Mouse (Mus musculus) splenic B cell, adult 2 months (primary cell): ENCODE results near the gene AW011738.

Source experiments
- DNase-seq: peaks from one replicate; pipeline ENCODE4 v3.0.0-alpha.2; 2011; ENCODE audit warnings: low read depth, low spot score
- H3K27me3 ChIP-seq: 2 replicates; pipeline ENCODE4 v1.6.1; 2012; ENCODE audit warnings: mild to moderate bottlenecking, low read length, moderate library complexity, mixed read lengths; ENCODE audit not compliant: control insufficient read depth, poor library complexity, insufficient read depth, severe bottlenecking
- H3K36me3 ChIP-seq: 2 replicates; pipeline ENCODE4 v1.6.1; 2012; ENCODE audit warnings: mild to moderate bottlenecking, low read length, moderate library complexity, mixed read lengths; ENCODE audit not compliant: control insufficient read depth, poor library complexity, insufficient read depth, severe bottlenecking

The AW011738 gene

DNA sequence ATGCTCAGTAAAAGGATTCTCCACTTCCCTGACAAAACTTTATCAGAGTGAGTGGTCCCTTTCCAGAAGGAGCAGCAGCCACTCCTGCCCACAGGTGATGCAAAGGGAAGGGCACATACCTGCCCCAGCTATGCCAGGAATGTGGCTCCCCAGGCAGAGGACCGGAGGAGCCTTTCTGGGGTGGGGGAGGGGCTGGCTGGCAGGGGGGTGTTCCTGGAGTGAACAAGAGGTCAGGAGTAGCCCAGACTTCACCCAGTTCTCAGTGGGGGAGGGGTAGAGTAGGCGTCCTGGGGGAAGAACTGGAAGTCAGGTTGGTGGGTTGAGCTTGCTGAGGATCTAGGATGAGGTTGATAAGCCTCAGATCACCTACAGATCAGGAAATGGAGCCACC, 9.9 kb upstream of the AW011738 start:
- H3K27me3 ChIP-seq, result no peaks in the 10 kb centered on the region; the same call in none of the 2 replicates
- no peak for DNase-seq

GRCm38 (mm10) chr4:156193906-156194305, 9.2 kb upstream of the AW011738 start:
- no peak for DNase-seq
- H3K36me3 ChIP-seq, result no peaks in the 10 kb centered on the region
- H3K27me3 ChIP-seq, result no peaks in the 10 kb centered on the region; the same call in 1 of the 2 replicates

More for the DNA sequence above, 9.9 kb upstream of the AW011738 start:
- no peaks in the 10 kb centered on the region for H3K36me3 ChIP-seq

DNA sequence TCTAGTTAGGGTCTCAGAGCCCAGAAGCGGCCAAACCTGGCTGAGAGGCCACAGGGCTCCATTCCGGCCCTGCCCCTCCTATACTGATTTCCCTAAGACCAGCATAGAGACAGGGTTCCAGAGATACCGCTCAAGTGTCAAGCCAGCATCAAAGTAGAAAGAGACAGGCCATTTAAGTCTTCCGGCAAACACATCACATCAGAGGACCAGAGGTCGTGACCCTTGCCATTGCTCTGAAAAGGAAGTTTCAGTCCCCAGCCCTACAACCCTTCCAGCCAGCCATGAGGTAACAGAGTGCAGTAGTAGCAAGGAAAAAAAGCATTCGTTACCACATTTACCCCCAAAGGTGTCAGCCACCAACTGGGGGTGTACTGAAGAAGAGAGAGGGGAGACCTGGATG, 8.8 kb upstream of the AW011738 start:
- no peaks in the 10 kb centered on the region for H3K36me3 ChIP-seq
- no peaks in the 10 kb centered on the region; the same call in 1 of the 2 replicates for H3K27me3 ChIP-seq
- no peak for DNase-seq

DNA sequence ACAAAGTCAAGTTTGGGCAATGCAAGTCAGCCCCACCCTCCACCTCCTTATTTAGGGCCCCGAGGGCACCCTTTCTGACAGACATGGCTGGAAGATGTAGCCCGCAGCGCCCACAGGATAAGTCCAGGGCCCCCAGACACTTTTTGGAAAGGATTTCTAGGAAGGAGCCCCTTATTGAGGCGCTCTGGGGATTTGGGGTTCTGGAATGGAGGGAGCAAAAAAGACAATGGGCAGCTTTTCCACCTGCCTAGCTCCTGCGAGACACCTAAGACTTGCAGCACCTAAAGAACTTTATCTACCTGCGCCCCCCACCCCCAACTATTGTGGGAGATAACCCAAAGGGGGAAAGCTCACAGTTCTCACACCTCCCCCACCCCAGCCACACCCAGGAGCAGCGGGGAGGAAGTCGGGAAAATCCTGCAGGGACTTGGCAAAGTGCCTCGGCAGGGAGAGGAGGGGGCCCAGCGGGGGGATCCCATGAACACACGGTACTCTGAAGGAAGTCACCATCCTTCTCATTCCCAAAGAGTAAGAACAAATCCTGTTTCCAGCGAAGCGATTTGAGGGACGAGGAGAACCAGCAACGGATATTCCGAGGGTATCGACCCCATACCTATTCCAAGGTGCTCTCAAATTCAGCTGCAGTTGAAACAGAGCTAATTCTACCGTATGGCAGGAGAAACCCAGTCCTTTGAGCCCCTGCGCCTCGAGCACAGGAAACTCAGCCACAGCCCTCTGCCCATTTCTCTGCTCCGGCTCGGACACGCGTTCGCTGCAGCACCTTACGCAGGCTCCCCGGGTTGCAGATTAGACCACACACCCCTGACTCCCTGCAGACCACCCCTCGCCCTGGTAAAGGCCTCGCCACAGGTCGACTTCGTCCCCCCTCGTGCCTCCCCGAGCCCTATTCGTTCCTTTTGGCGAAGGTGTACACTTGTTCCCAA, 6.9 kb upstream of the AW011738 start:
- H3K36me3 ChIP-seq, result no peaks in the 10 kb centered on the region
- no peaks in the 10 kb centered on the region; the same call in 1 of the 2 replicates for H3K27me3 ChIP-seq
- DNase-seq, result peak; percentile 29

GRCm38 (mm10) chr4:156197131-156197828, 5.8 kb upstream of the AW011738 start, which contains the start of gene Agrn:
Agrn (minus strand) TSS chr4:156197488.
- no peaks in the 10 kb centered on the region for H3K36me3 ChIP-seq
- H3K27me3 ChIP-seq, result no peaks in the 10 kb centered on the region; the same call in 1 of the 2 replicates
- peak; percentile 63 for DNase-seq

GRCm38 (mm10) chr4:156197829-156198205, 5.3 kb upstream of the AW011738 start:
- DNase-seq, result peak; percentile 80
- Histone ChIP-seq H3K36me3 (no peaks in the 10 kb centered on the region), H3K27me3 (no peaks in the 10 kb centered on the region; the same call in 1 of the 2 replicates)

- Histone ChIP-seq H3K36me3 (no peaks in the 10 kb centered on the region), H3K27me3 (no peaks in the 10 kb centered on the region; the same call in 1 of the 2 replicates)
- peak; percentile 64 for DNase-seq
These were observed 2.3 kb upstream of the AW011738 start, which contains the start of gene Isg15 for GRCm38 (mm10) chr4:156200623-156201475. Isg15 (minus strand) TSS chr4:156200818.

- Histone ChIP-seq H3K27me3 (no peaks in the 10 kb centered on the region), H3K36me3 (no peaks in the 10 kb centered on the region)
- DNase-seq, result no peak
These were observed 626 bp upstream of the AW011738 start for GRCm38 (mm10) chr4:156202462-156202893.

- DNase-seq, result peak; percentile 32
These were observed 468 bp downstream of the AW011738 start for GRCm38 (mm10) chr4:156203413-156204131.

GRCm38 (mm10) chr4:156208872-156209271, 5.8 kb downstream of the AW011738 start:
- Histone ChIP-seq H3K36me3 (no peaks in the 10 kb centered on the region), H3K27me3 (no peaks in the 10 kb centered on the region)
- DNase-seq, result no peak

More at GRCm38 (mm10) chr4:156203413-156204131, 468 bp downstream of the AW011738 start:
- Histone ChIP-seq H3K36me3 (no peaks in the 10 kb centered on the region), H3K27me3 (no peaks in the 10 kb centered on the region)

GRCm38 (mm10) chr4:156209963-156210635, 7.0 kb downstream of the AW011738 start:
- DNase-seq, result no peak
- Histone ChIP-seq H3K36me3 (no peaks in the 10 kb centered on the region), H3K27me3 (no peaks in the 10 kb centered on the region)

GRCm38 (mm10) chr4:156213134-156213533, 10.0 kb downstream of the AW011738 start:
- no peak for DNase-seq
- no peaks in the 10 kb centered on the region for H3K36me3 ChIP-seq
- no peaks in the 10 kb centered on the region for H3K27me3 ChIP-seq

DNA sequence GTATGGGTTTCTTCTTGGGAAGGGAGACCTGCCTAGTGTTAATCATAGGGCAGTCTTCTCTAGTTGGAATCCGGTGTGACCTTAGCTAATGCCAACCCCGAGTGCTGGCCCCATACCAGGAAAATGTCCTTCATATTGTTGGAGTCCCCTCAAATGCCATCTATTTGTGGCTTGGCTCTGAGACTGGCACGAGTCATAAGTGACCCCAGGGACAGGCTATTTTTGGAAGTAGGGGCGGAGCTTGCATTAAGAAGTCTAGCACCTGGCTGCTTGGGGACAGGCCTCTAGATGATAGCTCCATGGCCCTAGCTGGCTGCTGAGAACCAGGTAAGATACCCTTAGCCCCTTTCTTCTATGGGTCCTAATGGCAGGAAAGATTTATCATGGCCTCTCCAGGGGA, 12.5 kb downstream of the AW011738 start, which contains the start of gene Perm1:
Gene Perm1 (plus strand): TSS at position 220 of the 400 bp plus-strand sequence.
- peak; percentile 19 for DNase-seq
- Histone ChIP-seq H3K27me3 (no peaks in the 10 kb centered on the region), H3K36me3 (no peaks in the 10 kb centered on the region)
